Mouse (Mus musculus) kidney, postnatal 0 days (tissue): ENCODE data around the gene Ncs1. TPM values are rescaled to one million over a fixed set of nuclear protein-coding genes. Genes with fewer than 3 reads are reported as not detected.

Experiments used
- ATAC-seq: fragments of 200-750 bp; cut with Nextera tagmentation; replicated peaks from 2 replicates; pipeline ENCODE4 v1.8.0; 2017; ENCODE audit warnings: low read depth, moderate number of reproducible peaks, moderate TSS enrichment, moderate library complexity; ENCODE audit not compliant: low FRiP score
- DNase-seq: peaks from one replicate; pipeline ENCODE4 v3.0.0-alpha.2; 2016; ENCODE audit warnings: low spot score
- H3K27ac ChIP-seq: fragments of 300-500 bp; sonication (generic); 2 replicates; pipeline ENCODE4 v1.5.1; 2014; ENCODE audit warnings: mild to moderate bottlenecking
- H3K27me3 ChIP-seq: fragments of 300-500 bp; sonication (generic); 2 replicates; pipeline ENCODE4 v1.6.1; 2014; ENCODE audit warnings: low read length, mixed read lengths; ENCODE audit not compliant: insufficient read depth
- H3K36me3 ChIP-seq: fragments of 300-500 bp; sonication (generic); 2 replicates; pipeline ENCODE4 v1.6.1; 2014; ENCODE audit warnings: low read length, mixed read lengths; ENCODE audit not compliant: insufficient read depth
- H3K4me1 ChIP-seq: fragments of 300-500 bp; sonication (generic); replicated peaks from 2 replicates; pipeline ENCODE4 v1.6.1; 2014; ENCODE audit warnings: antibody characterized with exemption, low read length, mixed read lengths; ENCODE audit not compliant: insufficient read depth
- H3K4me2 ChIP-seq: fragments of 300-500 bp; sonication (generic); 2 replicates; pipeline ENCODE4 v1.6.1; 2014; ENCODE audit warnings: mild to moderate bottlenecking, low read length, moderate library complexity, mixed read lengths
- H3K4me3 ChIP-seq: fragments of 300-500 bp; sonication (generic); replicated peaks from 2 replicates; pipeline ENCODE4 v1.5.1; 2014; ENCODE audit warnings: low read depth, low read length
- H3K9ac ChIP-seq: fragments of 300-500 bp; sonication (generic); 2 replicates; pipeline ENCODE4 v1.6.1; 2014; ENCODE audit warnings: low read depth, low read length
- H3K9me3 ChIP-seq: fragments of 300-500 bp; sonication (generic); replicated peaks from 2 replicates; pipeline ENCODE4 v1.6.1; 2016; ENCODE audit warnings: low read length, inconsistent platforms, mixed read lengths
- CTCF ChIP-seq: IDR thresholded peaks from 2 replicates; pipeline ENCODE4 v1.5.1; 2016; ENCODE audit warnings: antibody characterized with exemption, low read depth, mild to moderate bottlenecking, moderate library complexity
- WGBS: fragments of 180-500 bp; shearing (Covaris S2); extraction: QIAGEN DNeasy Blood & Tissue Kit; methylation state at CpG from one replicate; pipeline ENCODE4 v1.1.7; 2014; 5-methylcytosine and 5-hydroxymethylcytosine counted together
- polyA plus RNA-seq: library from polyadenylated mRNA; unstranded; fragments of >200 nt; fragmentation: Nextera tagmentation; extraction: Ambion mirVana; gene quantifications from 2 replicates; pipeline ENCODE4 v1.2.1, GENCODE M21; 2015

The Ncs1 gene
- polyA plus RNA-seq, 1 experiment from 2014 or later = 23.5 TPM

GRCm38 (mm10) chr2:31278483-31278882, 32.9 kb downstream of the Ncs1 start:
- Histone ChIP-seq H3K4me2 (no peak overlapping the region), H3K36me3 (no peaks in the 10 kb centered on the region), H3K4me1 (no peaks in the 10 kb centered on the region), H3K4me3 (no peak overlapping the region), H3K27me3 (no peaks in the 10 kb centered on the region), H3K9me3 (no peaks in the 10 kb centered on the region), H3K9ac (no peak overlapping the region), H3K27ac (no peak overlapping the region)
- ATAC-seq = no peak
- WGBS = 69% methylated on average over 5 of the region's 5 CpGs
- no peak for TF ChIP-seq CTCF
- DNase-seq = no peak

- Histone ChIP-seq H3K27ac (no peak overlapping the region), H3K9ac (no peak overlapping the region), H3K4me2 (no peak overlapping the region), H3K9me3 (no peaks in the 10 kb centered on the region), H3K36me3 (peaks cover 11% of the 10 kb centered on the region; the same call in 1 of the 2 replicates), H3K27me3 (no peaks in the 10 kb centered on the region), H3K4me3 (no peak overlapping the region), H3K4me1 (no peaks in the 10 kb centered on the region)
- DNase-seq = no peak
- 86% methylated on average over 8 of the region's 8 CpGs for WGBS
- no peak for TF ChIP-seq CTCF
- ATAC-seq = no peak
Measured at GRCm38 (mm10) chr2:31281138-31281537, 35.5 kb downstream of the Ncs1 start.

DNA sequence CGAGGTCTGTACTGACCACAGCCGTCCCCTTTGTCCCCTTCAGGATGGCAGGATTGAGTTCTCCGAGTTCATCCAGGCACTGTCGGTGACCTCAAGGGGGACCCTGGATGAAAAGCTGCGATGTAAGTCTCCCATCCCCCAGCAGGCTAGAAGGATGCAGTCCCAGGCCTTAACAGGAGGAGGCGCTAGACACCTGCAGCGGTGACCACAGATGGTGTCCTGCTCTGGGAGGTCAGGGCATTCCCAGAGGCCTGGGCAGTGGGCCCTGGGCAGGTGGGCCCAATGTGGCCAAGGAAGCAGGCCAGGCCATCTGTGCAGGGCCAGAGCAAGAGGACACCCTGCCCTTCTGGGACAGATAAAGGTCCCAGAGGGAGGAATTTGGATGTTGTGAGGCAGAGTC, 36.6 kb downstream of the Ncs1 start:
- Histone ChIP-seq H3K4me1 (no peaks in the 10 kb centered on the region), H3K4me2 (no peak overlapping the region), H3K27ac (no peak overlapping the region), H3K9ac (no peak overlapping the region), H3K9me3 (no peaks in the 10 kb centered on the region), H3K4me3 (no peak overlapping the region), H3K27me3 (no peaks in the 10 kb centered on the region), H3K36me3 (peaks cover 19% of the 10 kb centered on the region)
- no peak for ATAC-seq
- TF ChIP-seq CTCF = peak; percentile 55
- 54% methylated on average over 7 of the region's 7 CpGs for WGBS
- no peak for DNase-seq

- TF ChIP-seq CTCF = no peak
- ATAC-seq = no peak
- Histone ChIP-seq H3K27me3 (no peaks in the 10 kb centered on the region), H3K4me1 (no peaks in the 10 kb centered on the region), H3K4me3 (no peak overlapping the region), H3K9ac (no peak overlapping the region), H3K9me3 (no peaks in the 10 kb centered on the region), H3K4me2 (no peak overlapping the region), H3K36me3 (peaks cover 21% of the 10 kb centered on the region), H3K27ac (no peak overlapping the region)
- DNase-seq = no peak
- 76% methylated on average over 12 of the region's 12 CpGs for WGBS
Measured at GRCm38 (mm10) chr2:31282880-31283279, 37.3 kb downstream of the Ncs1 start.

GRCm38 (mm10) chr2:31284531-31284930, 38.9 kb downstream of the Ncs1 start:
- no peaks in the 10 kb centered on the region for H3K9me3 ChIP-seq
- no peak for DNase-seq
- peaks cover 21% of the 10 kb centered on the region for H3K36me3 ChIP-seq
- H3K4me1 ChIP-seq = no peaks in the 10 kb centered on the region
- no peaks in the 10 kb centered on the region for H3K27me3 ChIP-seq
- no peak overlapping the region for H3K4me3 ChIP-seq
- H3K27ac ChIP-seq = no peak overlapping the region
- 83% methylated on average over 5 of the region's 5 CpGs for WGBS
- no peak for TF ChIP-seq CTCF
- H3K4me2 ChIP-seq = no peak overlapping the region
- ATAC-seq = no peak
- H3K9ac ChIP-seq = no peak overlapping the region

DNA sequence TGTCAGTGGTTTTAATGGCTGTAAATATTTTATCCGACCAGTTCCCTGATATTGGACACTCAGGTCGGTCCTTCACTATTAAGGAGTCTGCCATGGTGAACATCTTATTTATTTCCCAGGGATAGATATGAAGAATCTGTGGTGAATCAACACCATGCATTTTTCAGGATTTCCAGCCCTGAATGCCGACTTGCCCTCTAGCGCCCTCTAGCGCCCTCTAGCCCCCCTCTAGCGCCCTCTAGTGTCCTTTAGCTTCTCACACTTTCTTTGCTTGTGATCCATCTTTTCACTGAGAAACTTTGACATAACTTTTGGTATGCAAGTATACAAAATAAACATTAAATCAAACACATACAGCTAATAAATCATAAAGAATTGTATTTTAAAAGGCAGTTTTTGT, 45.8 kb downstream of the Ncs1 start:
- H3K4me2 ChIP-seq = no peak overlapping the region
- no peaks in the 10 kb centered on the region for H3K4me1 ChIP-seq
- DNase-seq (peak; percentile 74), ATAC-seq (no peak)
- peak; percentile 100 for TF ChIP-seq CTCF
- no peak overlapping the region for H3K27ac ChIP-seq
- H3K9me3 ChIP-seq = no peaks in the 10 kb centered on the region
- WGBS = 8% methylated on average over 6 of the region's 6 CpGs
- H3K36me3 ChIP-seq = peaks cover 11% of the 10 kb centered on the region; the same call in 1 of the 2 replicates
- no peak overlapping the region for H3K9ac ChIP-seq
- H3K4me3 ChIP-seq = no peak overlapping the region
- H3K27me3 ChIP-seq = no peaks in the 10 kb centered on the region

DNA sequence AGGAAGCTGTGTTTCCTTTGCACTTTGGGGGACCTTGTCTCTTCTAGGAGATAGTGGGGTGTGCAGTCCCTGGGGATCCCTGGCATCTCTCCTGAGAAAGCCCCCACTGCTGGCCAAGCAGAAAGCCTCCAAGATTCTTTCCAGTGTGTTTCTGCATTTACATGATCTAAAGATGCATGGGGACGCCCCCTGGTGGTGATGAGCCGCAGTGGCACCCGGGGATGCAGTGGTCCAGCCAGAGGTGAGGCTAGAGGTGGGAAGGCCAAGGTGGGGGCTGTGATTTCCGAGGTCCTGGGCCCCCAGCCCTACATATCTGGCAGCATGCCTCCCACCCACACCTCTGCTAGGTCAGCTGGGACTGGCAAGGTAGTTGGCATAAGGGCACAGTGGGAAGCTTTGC, 49.4 kb downstream of the Ncs1 start:
- peak; percentile 88 for TF ChIP-seq CTCF
- Histone ChIP-seq H3K36me3 (no peaks in the 10 kb centered on the region; the same call in 1 of the 2 replicates), H3K27ac (no peak overlapping the region), H3K27me3 (no peaks in the 10 kb centered on the region), H3K4me3 (no peak overlapping the region), H3K4me2 (no peak overlapping the region), H3K4me1 (peaks cover 4% of the 10 kb centered on the region; the same call in 1 of the 2 replicates), H3K9ac (no peak overlapping the region), H3K9me3 (no peaks in the 10 kb centered on the region)
- 0% methylated on average over 4 of the region's 4 CpGs for WGBS
- ATAC-seq (no peak), DNase-seq (peak; percentile 73)
